Mouse (Mus musculus) gastrocnemius, adult 8-10 months (tissue): Measurements from ENCODE around the gene Ttyh1. TPM values are rescaled to one million over a fixed set of nuclear protein-coding genes. Genes with fewer than 3 reads are reported as not detected.

ENCODE experiments used
- DNase-seq, 2 experiments: peaks; one replicate each; pipeline ENCODE4 v3.0.0; 2022; ENCODE audit warnings: low spot score in 2 of 2
- total RNA-seq, 4 experiments: library from RNA; stranded (reverse); gene quantifications; 2 replicates each; pipeline ENCODE4 v1.2.4; 2022

Gene Ttyh1
- total RNA-seq, 4 experiments from 2014 or later: 0.18 to 1.3 (median 0.75) TPM

DNA sequence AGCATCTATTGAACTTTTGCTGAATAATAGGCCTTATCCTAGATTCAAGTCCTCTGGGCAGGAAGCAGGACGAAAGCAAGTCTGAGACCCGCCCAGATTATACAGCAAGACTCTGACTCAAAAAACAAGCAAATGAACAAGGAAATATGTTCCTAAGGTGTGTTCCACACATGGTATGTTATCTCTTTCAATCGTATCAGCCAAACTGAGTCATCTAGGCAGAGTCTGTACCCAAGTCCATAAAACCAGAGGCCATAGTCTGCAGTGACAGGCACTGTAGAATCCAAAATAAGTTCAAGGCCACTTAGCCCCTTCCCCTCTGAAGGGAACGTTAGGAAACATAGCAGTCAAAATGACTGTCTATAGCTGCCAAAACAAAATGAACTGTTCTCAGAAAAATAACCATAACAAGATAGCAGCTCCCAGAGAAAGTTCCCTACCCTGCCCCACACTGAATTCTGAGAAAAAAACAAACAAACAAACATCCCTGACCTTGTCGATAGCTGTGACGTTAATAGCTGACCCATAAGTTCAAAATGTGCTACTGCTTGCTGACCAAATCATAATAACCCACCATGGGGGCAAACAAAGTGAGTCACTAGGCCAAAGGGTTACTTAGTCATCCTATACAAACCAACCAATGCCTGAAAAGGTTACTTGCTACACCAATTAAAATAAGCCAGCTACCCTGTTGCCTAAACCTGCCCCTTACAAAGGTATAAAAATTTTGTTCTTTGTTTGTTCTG, 51.2 kb downstream of the Ttyh1 start:
- DNase-seq: no peak

DNA sequence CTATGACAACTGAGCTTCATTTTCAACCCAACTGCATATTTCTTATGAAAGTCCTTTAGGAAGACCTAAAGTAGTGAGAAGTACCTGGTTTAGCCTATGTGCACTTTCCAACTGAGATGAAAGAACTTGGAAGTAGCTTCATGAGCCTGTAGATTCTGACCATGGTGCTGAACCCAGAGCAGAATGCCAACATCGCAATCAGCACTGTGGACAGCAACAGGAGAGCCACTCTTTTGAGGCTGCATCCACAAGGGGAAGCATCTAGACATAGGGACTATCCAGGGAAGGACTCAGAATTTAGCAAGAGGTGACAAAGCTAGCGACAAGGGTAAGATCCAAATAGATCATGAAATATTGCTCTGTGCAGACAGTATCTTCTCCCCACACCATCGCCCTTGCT, 59.2 kb downstream of the Ttyh1 start:
- DNase-seq: no peak

Other genes starting within 250 kb of the Ttyh1 start
- not detected for gene Gm14548, start 221.3 kb upstream of the Ttyh1 start, total RNA-seq
- under 1 TPM in 2 of 4 experiments, not detected in 2; 0.17 to 0.19 TPM for gene Lilra6, start 203.9 kb upstream of the Ttyh1 start, total RNA-seq
- gene Lair1, start 56.2 kb upstream of the Ttyh1 start, total RNA-seq: under 1 TPM in 3 of 4 experiments, not detected in 1; 0.21 to 0.43 (median 0.41) TPM
- 10 to 100 TPM; 23.8 to 30.8 (median 25.8) TPM for gene Leng8, start 17.6 kb downstream of the Ttyh1 start, total RNA-seq
- 1 to 10 TPM; 1.8 to 2.4 (median 2.1) TPM for gene Leng9, start 31.0 kb downstream of the Ttyh1 start, total RNA-seq
- 1 to 10 TPM; 1.5 to 2.2 (median 2.0) TPM for gene Cdc42ep5, start 45.5 kb downstream of the Ttyh1 start, total RNA-seq
- gene Lilra5, start 118.3 kb downstream of the Ttyh1 start, total RNA-seq: not detected
- not detected for gene Ncr1, start 218.3 kb downstream of the Ttyh1 start, total RNA-seq